8 mouse cellular contexts compared by ENCODE assay signal in genomic region chr17:57060231-57060801, GRCm38 (mm10). TPM values are rescaled to one million over a fixed set of nuclear protein-coding genes. Genes with fewer than 3 reads are reported as not detected.
DNase-seq lines count a peak whose midpoint lies in the region; ATAC-seq lines count a peak whose summit lies in the region.

No protein-coding gene starts in this region.

- WGBS in intestine, embryonic 14.5 days = under 1% methylated on average over 44 of the region's 44 CpGs

- peaks cover 2% of the 10 kb centered on the region for H3K36me3 ChIP-seq in intestine, embryonic 14.5 days (ENCODE audit: control insufficient read depth, insufficient read depth, low read length)

- H3K4me3 ChIP-seq in intestine, embryonic 14.5 days (ENCODE audit: low read depth, low read length) = peak overlapping the region; percentile 70

- peak overlapping the region; percentile 81 for H3K4me2 ChIP-seq in intestine, embryonic 14.5 days (ENCODE audit: low read length)

- peak; percentile 89 to 91 for DNase-seq in adrenal gland, adult 18-20 months (ENCODE audit: low spot score in 2 of 2)
- DNase-seq in embryo, embryonic 11 days = peak; percentile 98
- peak; percentile 94 for DNase-seq in gastrocnemius, postnatal 25 days
- DNase-seq in intestine, embryonic 14.5 days (ENCODE audit: low spot score) = peak; percentile 97
- peak; percentile 95 to 97 for DNase-seq in left cerebral cortex, postnatal 14 days (ENCODE audit: low spot score in 2 of 2)
- DNase-seq in mesoderm, embryonic 11.5 days (ENCODE audit: low read depth, low spot score) = peak; percentile 95
- DNase-seq in right cerebral cortex, postnatal 36 days (ENCODE audit: low spot score in 2 of 2) = peak; percentile 94 to 95
- DNase-seq in yolk sac, embryonic 10.5 days (ENCODE audit: low spot score) = peak; percentile 96

- no peaks in the 10 kb centered on the region for H3K9me3 ChIP-seq in intestine, embryonic 14.5 days (ENCODE audit: control insufficient read depth, low read length)

- H3K27ac ChIP-seq in intestine, embryonic 14.5 days (ENCODE audit: low read depth) = peak overlapping the region; percentile 54; the same call in 1 of the 2 replicates

- H3K27me3 ChIP-seq in intestine, embryonic 14.5 days (replicated peaks; ENCODE audit: control insufficient read depth, insufficient read depth, low read length) = peaks cover 25% of the 10 kb centered on the region

- H3K9ac ChIP-seq in intestine, embryonic 14.5 days (ENCODE audit: low read length) = no peak overlapping the region

- peak; percentile 77 for ATAC-seq in intestine, embryonic 14.5 days (replicated peaks; ENCODE audit: low FRiP score, low TSS enrichment, low read depth)

- intact Hi-C loops in left cerebral cortex, postnatal 14 days (cut with DNase I) = no loop called here

- peaks cover 8% of the 10 kb centered on the region; the same call in 1 of the 2 replicates for H3K4me1 ChIP-seq in intestine, embryonic 14.5 days (replicated peaks; ENCODE audit: control insufficient read depth, insufficient read depth, low read length)

RNA-seq across cellular contexts. Expression of gene Slc25a23, which starts 0.7 kb away (rescaled TPM):
- 100 to 1,000 TPM in 1 of 2 experiments, 10 to 100 TPM in 1; 73.2 to 108 TPM for total RNA-seq in adrenal gland, adult 18-20 months (2021)
- 10 to 100 TPM; 35.8 to 48.9 TPM for total RNA-seq in gastrocnemius, postnatal 25 days (2021)
- 11.2 and 12.2 TPM in 2 replicates for polyA plus RNA-seq in intestine, embryonic 14.5 days (2014; fragmentation: Nextera tagmentation; extraction: Ambion mirVana)
- total RNA-seq in left cerebral cortex, postnatal 14 days (2021) = 100 to 1,000 TPM; 361 to 364 TPM

RNA-seq across cellular contexts. Expression of gene Crb3, which starts 1.4 kb away (rescaled TPM):
- under 1 TPM; 0.36 to 0.67 TPM for total RNA-seq in adrenal gland, adult 18-20 months (2021)
- total RNA-seq in gastrocnemius, postnatal 25 days (2021) = under 1 TPM; 0.77 to 0.99 TPM
- 60.3 and 75.4 TPM in 2 replicates for polyA plus RNA-seq in intestine, embryonic 14.5 days (2014; fragmentation: Nextera tagmentation; extraction: Ambion mirVana)
- total RNA-seq in left cerebral cortex, postnatal 14 days (2021) = 1 to 10 TPM in 1 of 2 experiments, not detected in 1; 1.6 TPM

RNA-seq across cellular contexts. Expression of gene Dennd1c, which starts 18.0 kb away (rescaled TPM):
- 1 to 10 TPM; 1.3 to 2.3 TPM for total RNA-seq in adrenal gland, adult 18-20 months (2021)
- 1 to 10 TPM in 1 of 2 experiments, under 1 TPM in 1; 0.31 to 1.2 TPM for total RNA-seq in gastrocnemius, postnatal 25 days (2021)
- 6.3 and 6.4 TPM in 2 replicates for polyA plus RNA-seq in intestine, embryonic 14.5 days (2014; fragmentation: Nextera tagmentation; extraction: Ambion mirVana)
- total RNA-seq in left cerebral cortex, postnatal 14 days (2021) = 1 to 10 TPM; 1.8 to 1.9 TPM

RNA-seq across cellular contexts. Expression of gene Slc25a41, which starts 18.9 kb away (rescaled TPM):
- not detected for total RNA-seq in adrenal gland, adult 18-20 months (2021)
- total RNA-seq in gastrocnemius, postnatal 25 days (2021) = not detected
- not detected in 2 replicates for polyA plus RNA-seq in intestine, embryonic 14.5 days (2014; fragmentation: Nextera tagmentation; extraction: Ambion mirVana)
- total RNA-seq in left cerebral cortex, postnatal 14 days (2021) = not detected

RNA-seq across cellular contexts. Expression of gene Tubb4a, which starts 27.3 kb away (rescaled TPM):
- total RNA-seq in adrenal gland, adult 18-20 months (2021) = 1 to 10 TPM; 4.0 to 4.3 TPM
- 1 to 10 TPM; 1.1 to 1.3 TPM for total RNA-seq in gastrocnemius, postnatal 25 days (2021)
- polyA plus RNA-seq in intestine, embryonic 14.5 days (2014; fragmentation: Nextera tagmentation; extraction: Ambion mirVana) = 36.4 and 43.1 TPM in 2 replicates
- 100 to 1,000 TPM; 671 to 695 TPM for total RNA-seq in left cerebral cortex, postnatal 14 days (2021)

Comparison
In these comparisons a context has a peak if more than half of its experiments do, and no peak if none do; other contexts are left out.
1. Peak in every context shown above with its lines: DNase-seq, ATAC-seq, H3K4me3 ChIP-seq and H3K27ac ChIP-seq.